Mouse (Mus musculus) liver, adult 2 months (tissue): ENCODE measurements around the gene Ran. TPM values are rescaled to one million over a fixed set of nuclear protein-coding genes. Genes with fewer than 3 reads are reported as not detected.

Experiments
- DNase-seq: peaks from one replicate; pipeline ENCODE4 v3.0.0-alpha.2; 2011; ENCODE audit warnings: low read depth, low spot score; ENCODE audit errors: extremely low read depth
- H3K27ac ChIP-seq: fragments of 200-500 bp; replicated peaks from 2 replicates; pipeline ENCODE4 v1.5.1; 2012; ENCODE audit warnings: low read depth, mild to moderate bottlenecking, control low read depth, inconsistent platforms, low read length; ENCODE audit not compliant: insufficient read depth
- H3K27me3 ChIP-seq: fragments of 200-500 bp; 2 replicates; pipeline ENCODE4 v1.6.1; 2012; ENCODE audit warnings: mild to moderate bottlenecking, moderate library complexity, low read length, inconsistent platforms; ENCODE audit not compliant: control insufficient read depth, insufficient read depth
- H3K36me3 ChIP-seq: fragments of 200-500 bp; 2 replicates; pipeline ENCODE4 v1.6.1; 2012; ENCODE audit warnings: low read length, inconsistent platforms; ENCODE audit not compliant: control insufficient read depth, insufficient read depth
- H3K4me1 ChIP-seq: fragments of 200-500 bp; 2 replicates; pipeline ENCODE4 v1.6.1; 2011; ENCODE audit warnings: low read length; ENCODE audit not compliant: control insufficient read depth, insufficient read depth
- H3K4me3 ChIP-seq: fragments of 200-500 bp; 2 replicates; pipeline ENCODE4 v1.5.1; 2011; ENCODE audit warnings: low read depth, mild to moderate bottlenecking, control low read depth, low read length, moderate library complexity; ENCODE audit not compliant: insufficient read depth
- H3K79me2 ChIP-seq: fragments of 200-500 bp; 2 replicates; pipeline ENCODE4 v1.6.1; 2012; ENCODE audit warnings: inconsistent platforms, mild to moderate bottlenecking, low read length, moderate library complexity; ENCODE audit not compliant: control insufficient read depth, insufficient read depth
- H3K9ac ChIP-seq: fragments of 200-500 bp; 2 replicates; pipeline ENCODE4 v1.6.1; 2012; ENCODE audit warnings: low read depth, mild to moderate bottlenecking, control low read depth, inconsistent platforms, low read length
- CTCF ChIP-seq: fragments of 200-500 bp; IDR thresholded peaks from 2 replicates; pipeline ENCODE4 v1.5.1; 2011; ENCODE audit warnings: low read depth, low read length, control low read depth
- POLR2A ChIP-seq: fragments of 200-500 bp; IDR thresholded peaks from 2 replicates; pipeline ENCODE4 v1.6.1; 2011; ENCODE audit warnings: low read length, control low read depth; ENCODE audit not compliant: insufficient read depth; ENCODE audit errors: extremely low read depth
- WGBS: fragments of 180-500 bp; shearing (Covaris S2); methylation state at CpG from one replicate; pipeline ENCODE4 v1.1.7; 2018; 5-methylcytosine and 5-hydroxymethylcytosine counted together
- polyA plus RNA-seq: library from polyadenylated mRNA; depleted of rRNA; stranded (reverse); fragments of >200 nt; gene quantifications from 2 replicates; pipeline ENCODE4 v1.2.3, GENCODE M21; 2012
- total RNA-seq: library from RNA; depleted of rRNA; stranded (reverse); fragments of >200 nt; gene quantifications from 2 replicates; pipeline ENCODE4 v1.2.3, GENCODE M21; 2014

Ran gene
- total and polyA plus RNA-seq, 2 experiments, result 50.5 to 90.9 TPM

GRCm38 (mm10) chr5:129000706-129001468 is 19.0 kb upstream of the Ran start:
- peaks cover 2% of the 10 kb centered on the region; the same call in 1 of the 2 replicates for H3K79me2 ChIP-seq
- no peak overlapping the region for H3K4me3 ChIP-seq
- 66% methylated on average over 8 of the region's 8 CpGs for WGBS
- no peaks in the 10 kb centered on the region for H3K27me3 ChIP-seq
- peak; percentile 14 for DNase-seq
- 0 out of 2 replicates have a peak overlapping the region, but pooled peaks have one; percentile 53 for H3K27ac ChIP-seq
- H3K4me1 ChIP-seq, result peaks cover 3% of the 10 kb centered on the region
- TF ChIP-seq POLR2A, result no peak
- peak; percentile 18; the same call in 1 of the 2 replicates for TF ChIP-seq CTCF
- H3K36me3 ChIP-seq, result no peaks in the 10 kb centered on the region
- no peak overlapping the region for H3K9ac ChIP-seq

- no peak overlapping the region for H3K4me3 ChIP-seq
- no peaks in the 10 kb centered on the region for H3K27me3 ChIP-seq
- peak; percentile 49 for DNase-seq
- no peaks in the 10 kb centered on the region for H3K36me3 ChIP-seq
- H3K9ac ChIP-seq, result peak overlapping the region; percentile 34
- H3K4me1 ChIP-seq, result peaks cover 5% of the 10 kb centered on the region
- H3K27ac ChIP-seq, result peak overlapping the region; percentile 79
- 65% methylated on average over 14 of the region's 14 CpGs for WGBS
- TF ChIP-seq POLR2A (no peak), CTCF (no peak)
- peaks cover 5% of the 10 kb centered on the region; the same call in 1 of the 2 replicates for H3K79me2 ChIP-seq
These were observed 17.3 kb upstream of the Ran start for GRCm38 (mm10) chr5:129002571-129003011.

GRCm38 (mm10) chr5:129005416-129005815 is 14.5 kb upstream of the Ran start:
- H3K27me3 ChIP-seq, result no peaks in the 10 kb centered on the region
- H3K9ac ChIP-seq, result peak overlapping the region; percentile 36; the same call in 1 of the 2 replicates
- TF ChIP-seq POLR2A (no peak), CTCF (no peak)
- H3K4me3 ChIP-seq, result no peak overlapping the region
- peaks cover 4% of the 10 kb centered on the region; the same call in 1 of the 2 replicates for H3K79me2 ChIP-seq
- H3K36me3 ChIP-seq, result no peaks in the 10 kb centered on the region
- 49% methylated on average over 3 of the region's 3 CpGs for WGBS
- H3K4me1 ChIP-seq, result peaks cover 9% of the 10 kb centered on the region
- DNase-seq, result no peak
- H3K27ac ChIP-seq, result peak overlapping the region; percentile 56

GRCm38 (mm10) chr5:129006031-129006788 is 13.7 kb upstream of the Ran start:
- H3K36me3 ChIP-seq, result no peaks in the 10 kb centered on the region
- no peaks in the 10 kb centered on the region for H3K27me3 ChIP-seq
- peak overlapping the region; percentile 36 for H3K9ac ChIP-seq
- no peak for TF ChIP-seq POLR2A
- 0 out of 2 replicates have a peak, but pooled peaks have one; percentile 12 for TF ChIP-seq CTCF
- H3K4me1 ChIP-seq, result peaks cover 9% of the 10 kb centered on the region
- WGBS, result 74% methylated on average over 18 of the region's 18 CpGs
- peak overlapping the region; percentile 8 for H3K4me3 ChIP-seq
- DNase-seq, result no peak
- peaks cover 3% of the 10 kb centered on the region; the same call in 1 of the 2 replicates for H3K79me2 ChIP-seq
- H3K27ac ChIP-seq, result peak overlapping the region; percentile 56

GRCm38 (mm10) chr5:129007105-129007957 is 12.5 kb upstream of the Ran start:
- Histone ChIP-seq H3K4me3 (peak overlapping the region; percentile 76), H3K79me2 (peaks cover 3% of the 10 kb centered on the region; the same call in 1 of the 2 replicates), H3K9ac (peak overlapping the region; percentile 77), H3K36me3 (no peaks in the 10 kb centered on the region), H3K27ac (peak overlapping the region; percentile 69), H3K27me3 (no peaks in the 10 kb centered on the region), H3K4me1 (peaks cover 6% of the 10 kb centered on the region)
- DNase-seq, result peak; percentile 96
- TF ChIP-seq POLR2A, result no peak
- TF ChIP-seq CTCF, result no peak
- 29% methylated on average over 14 of the region's 14 CpGs for WGBS
